ENCODE assay signal across 25 mouse cellular contexts in genomic region chr14:113457514-113457913, GRCm38 (mm10).
"Had no signal": no experiment of that assay in that cellular context is flagged by ENCODE, and none has a peak within 500 bp of the region (broad histone marks: within the 10 kb centered on the region; RNA-seq: fewer than 3 reads in every experiment).

No protein-coding gene starts in this region.

- H3K27ac ChIP-seq: heart, adult 2 months; heart, embryonic 13.5 days; heart, embryonic 15.5 days; hindbrain, embryonic 13.5 days; hindbrain, embryonic 15.5 days; intestine, embryonic 15.5 days; layer of hippocampus, adult 2 months; limb, embryonic 13.5 days; limb, embryonic 15.5 days; liver, embryonic 12.5 days; liver, embryonic 14.5 days had no signal

- H3K9ac ChIP-seq: heart, embryonic 13.5 days; heart, embryonic 15.5 days; hindbrain, embryonic 13.5 days; hindbrain, embryonic 15.5 days; intestine, embryonic 15.5 days; limb, embryonic 13.5 days; limb, embryonic 15.5 days; liver, embryonic 12.5 days; liver, embryonic 14.5 days had no signal

- H3K27me3 ChIP-seq: heart, embryonic 13.5 days; heart, embryonic 15.5 days; hindbrain, embryonic 13.5 days; hindbrain, embryonic 15.5 days; intestine, embryonic 15.5 days; limb, embryonic 13.5 days; limb, embryonic 15.5 days; liver, embryonic 12.5 days had no signal

- ATAC-seq: inflammation-experienced regulatory T-cells, adult 6 months; intestine, embryonic 15.5 days; intestine, postnatal 0 days; liver, embryonic 12.5 days had no signal

- H3K4me3 ChIP-seq: heart, adult 2 months; heart, embryonic 13.5 days; heart, embryonic 15.5 days; hindbrain, embryonic 13.5 days; hindbrain, embryonic 15.5 days; intestine, embryonic 15.5 days; layer of hippocampus, adult 2 months; limb, embryonic 13.5 days; limb, embryonic 15.5 days; liver, embryonic 12.5 days had no signal

- H3K4me1 ChIP-seq: heart, embryonic 13.5 days; heart, embryonic 15.5 days; hindbrain, embryonic 13.5 days; hindbrain, embryonic 15.5 days; intestine, embryonic 15.5 days; limb, embryonic 13.5 days; limb, embryonic 15.5 days; liver, embryonic 12.5 days had no signal

- H3K4me2 ChIP-seq: heart, embryonic 11.5 days; heart, embryonic 13.5 days; heart, embryonic 15.5 days; hindbrain, embryonic 13.5 days; hindbrain, embryonic 15.5 days; intestine, embryonic 15.5 days; limb, embryonic 13.5 days; limb, embryonic 15.5 days; liver, embryonic 12.5 days had no signal

- H3K9me3 ChIP-seq: heart, embryonic 13.5 days; heart, embryonic 15.5 days; hindbrain, embryonic 13.5 days; hindbrain, embryonic 15.5 days; intestine, embryonic 15.5 days; limb, embryonic 13.5 days; limb, embryonic 15.5 days; liver, embryonic 12.5 days had no signal

- DNase-seq: gastrocnemius, postnatal 14 days; gastrocnemius, postnatal 36 days; heart, adult 11 months; heart, adult 2 months; heart, postnatal 14 days; heart, postnatal 36 days; kidney, adult 18-20 months; kidney, adult 8-10 months; kidney, postnatal 10 days; kidney, postnatal 25 days; kidney, postnatal 4 days; left cerebral cortex, postnatal 4 days had no signal

- H3K36me3 ChIP-seq: heart, embryonic 13.5 days; heart, embryonic 15.5 days; hindbrain, embryonic 13.5 days; hindbrain, embryonic 15.5 days; intestine, embryonic 15.5 days; limb, embryonic 13.5 days; limb, embryonic 15.5 days; liver, embryonic 12.5 days had no signal
